Mouse (Mus musculus) stomach, embryonic 15.5 days (tissue): Measurements from ENCODE around the gene Naglu. TPM values are rescaled to one million over a fixed set of nuclear protein-coding genes. Genes with fewer than 3 reads are reported as not detected.
"Not testable (repeated sequence)": the region's sequence is repeated elsewhere in the genome, so short reads cannot be mapped to it uniquely, and the experiment has no call there.

Experiments used
- ATAC-seq: fragments of 200-750 bp; cut with Nextera tagmentation; 2 replicates; pipeline ENCODE4 v1.8.0; 2017; ENCODE audit warnings: low read depth, moderate number of reproducible peaks, moderate TSS enrichment; ENCODE audit not compliant: insufficient read depth, low FRiP score
- H3K27ac ChIP-seq: fragments of 300-500 bp; sonication (generic); 2 replicates; pipeline ENCODE4 v1.5.1; 2015; ENCODE audit warnings: mild to moderate bottlenecking, inconsistent platforms
- H3K27me3 ChIP-seq: fragments of 300-500 bp; sonication (generic); replicated peaks from 2 replicates; pipeline ENCODE4 v1.6.1; 2015; ENCODE audit warnings: inconsistent platforms
- H3K36me3 ChIP-seq: fragments of 300-500 bp; sonication (generic); 2 replicates; pipeline ENCODE4 v1.6.1; 2015; ENCODE audit warnings: inconsistent platforms
- H3K4me1 ChIP-seq: fragments of 300-500 bp; sonication (generic); 2 replicates; pipeline ENCODE4 v1.6.1; 2015; ENCODE audit warnings: inconsistent platforms
- H3K4me2 ChIP-seq: fragments of 300-500 bp; sonication (generic); 2 replicates; pipeline ENCODE4 v1.6.1; 2015; ENCODE audit warnings: mild to moderate bottlenecking, inconsistent platforms
- H3K4me3 ChIP-seq: fragments of 300-500 bp; sonication (generic); replicated peaks from 2 replicates; pipeline ENCODE4 v1.5.1; 2015; ENCODE audit warnings: inconsistent platforms
- H3K9ac ChIP-seq: fragments of 300-500 bp; sonication (generic); 2 replicates; pipeline ENCODE4 v1.6.1; 2015; ENCODE audit warnings: inconsistent platforms
- H3K9me3 ChIP-seq: fragments of 300-500 bp; sonication (generic); 2 replicates; pipeline ENCODE4 v1.6.1; 2016; ENCODE audit warnings: inconsistent platforms
- WGBS: fragments of 180-500 bp; shearing (Covaris S2); methylation state at CpG from one replicate; pipeline ENCODE4 v1.1.7; 2015; 5-methylcytosine and 5-hydroxymethylcytosine counted together
- microRNA-seq: library from miRNA; unstranded; fragments of <30 nt; microRNA quantifications from one replicate; pipeline ENCODE4, GENCODE M21; 2016
- polyA plus RNA-seq: library from polyadenylated mRNA; unstranded; fragments of >200 nt; fragmentation: Nextera tagmentation; extraction: Ambion mirVana; gene quantifications from 2 replicates; pipeline ENCODE4 v1.2.1, GENCODE M21; 2015

The Naglu gene
- polyA plus RNA-seq, 1 experiment from 2014 or later = 17.0 TPM

DNA sequence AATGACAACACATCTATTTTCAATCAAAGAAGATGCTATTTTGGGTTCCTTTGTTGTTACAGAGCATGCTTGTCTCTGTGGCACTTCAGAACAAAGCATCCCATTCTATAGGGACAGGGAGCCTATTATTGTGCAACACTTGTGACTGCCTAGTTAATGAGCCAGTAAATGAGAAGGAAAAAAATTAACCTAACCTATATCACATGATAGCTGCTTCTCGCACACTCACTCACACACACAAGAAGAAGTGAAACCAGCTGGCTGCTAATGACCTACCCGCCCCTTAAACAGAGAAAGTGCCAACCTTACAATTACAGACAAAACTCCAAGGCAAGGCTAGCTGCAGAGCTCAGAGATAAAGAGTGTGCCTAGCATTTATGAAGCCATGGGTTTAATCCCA, 45.8 kb downstream of the Naglu start:
- H3K9ac ChIP-seq = no peak overlapping the region
- H3K9me3 ChIP-seq = no peaks in the 10 kb centered on the region
- peak overlapping the region; percentile 45; the same call in 1 of the 2 replicates for H3K27ac ChIP-seq
- H3K4me3 ChIP-seq = no peak overlapping the region
- H3K4me2 ChIP-seq = no peak overlapping the region
- ATAC-seq = no peak
- 67% methylated on average over 2 of the region's 2 CpGs for WGBS
- H3K36me3 ChIP-seq = 0 out of 2 replicates have a peak, but pooled peaks cover 3% of the 10 kb centered on the region
- H3K27me3 ChIP-seq = no peaks in the 10 kb centered on the region
- peaks cover 11% of the 10 kb centered on the region for H3K4me1 ChIP-seq

DNA sequence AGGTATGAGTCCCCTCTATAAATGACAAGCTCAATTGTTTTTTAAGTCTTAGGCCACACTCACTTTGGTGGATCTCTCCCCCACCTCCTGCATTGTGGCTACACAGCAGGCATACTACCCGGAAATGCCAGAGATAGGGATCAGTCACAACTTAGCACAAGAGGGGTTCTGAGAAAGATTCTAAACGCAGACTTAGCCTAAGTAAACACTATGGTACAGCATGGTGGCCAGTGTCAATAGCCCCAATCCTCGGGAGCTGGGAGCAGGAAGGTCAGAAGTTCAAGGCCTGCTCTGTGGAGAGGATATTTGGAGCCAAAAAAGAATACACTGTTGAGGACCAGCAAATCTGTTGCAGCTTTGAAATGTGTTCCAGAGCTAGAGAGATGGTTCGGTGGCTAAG, 48.3 kb downstream of the Naglu start:
- H3K27me3 ChIP-seq = no peaks in the 10 kb centered on the region
- H3K9me3 ChIP-seq = no peaks in the 10 kb centered on the region
- ATAC-seq = no peak
- 0 out of 2 replicates have a peak overlapping the region, but pooled peaks have one; percentile 96 for H3K9ac ChIP-seq
- peak overlapping the region; percentile 99 for H3K4me3 ChIP-seq
- WGBS = 21% methylated on average over 4 of the region's 4 CpGs
- peaks cover under 1% of the 10 kb centered on the region; the same call in 1 of the 2 replicates for H3K36me3 ChIP-seq
- H3K4me1 ChIP-seq = peaks cover 16% of the 10 kb centered on the region
- H3K27ac ChIP-seq = no peak overlapping the region
- H3K4me2 ChIP-seq = peak overlapping the region; percentile 93

DNA sequence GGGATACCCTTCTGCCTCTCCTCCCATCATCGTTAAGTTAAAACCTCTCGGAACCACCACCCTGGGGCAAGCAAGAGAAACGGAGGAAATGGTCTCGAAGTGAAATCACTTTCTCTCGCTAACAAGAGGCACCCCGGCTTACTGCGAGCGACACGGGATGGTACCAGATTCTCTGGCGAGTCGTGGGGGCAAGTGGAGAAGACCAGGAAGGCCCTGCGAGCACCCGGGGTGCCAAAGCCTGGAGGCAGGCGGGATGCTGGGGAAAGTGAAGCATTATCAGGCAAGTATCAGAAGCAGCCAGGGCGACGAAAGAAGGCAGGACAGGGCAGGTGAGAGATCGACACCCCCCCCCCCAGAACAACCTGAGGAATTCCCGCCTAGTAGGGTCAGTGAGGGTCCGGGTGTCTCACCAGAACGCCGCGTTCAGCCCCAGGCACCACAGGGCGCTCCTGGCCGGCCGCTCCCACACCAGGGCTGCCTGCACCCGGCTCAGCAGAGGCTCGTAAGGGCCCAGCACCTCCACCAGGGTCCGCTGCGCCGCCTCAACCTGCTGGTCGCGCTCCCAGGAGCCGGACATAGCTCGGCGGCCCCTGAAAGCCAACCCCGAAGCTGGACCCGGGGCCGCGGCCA, 49.4 kb downstream of the Naglu start:
- Histone ChIP-seq H3K4me3 (peak overlapping the region; percentile 99), H3K27ac (peak overlapping the region; percentile 90), H3K27me3 (no peaks in the 10 kb centered on the region), H3K36me3 (peaks cover 9% of the 10 kb centered on the region; the same call in 1 of the 2 replicates), H3K4me1 (peaks cover 16% of the 10 kb centered on the region), H3K9ac (peak overlapping the region; percentile 96), H3K4me2 (peak overlapping the region; percentile 93), H3K9me3 (no peaks in the 10 kb centered on the region)
- WGBS = under 1% methylated on average over 35 of the region's 39 CpGs
- peak; percentile 73 for ATAC-seq

DNA sequence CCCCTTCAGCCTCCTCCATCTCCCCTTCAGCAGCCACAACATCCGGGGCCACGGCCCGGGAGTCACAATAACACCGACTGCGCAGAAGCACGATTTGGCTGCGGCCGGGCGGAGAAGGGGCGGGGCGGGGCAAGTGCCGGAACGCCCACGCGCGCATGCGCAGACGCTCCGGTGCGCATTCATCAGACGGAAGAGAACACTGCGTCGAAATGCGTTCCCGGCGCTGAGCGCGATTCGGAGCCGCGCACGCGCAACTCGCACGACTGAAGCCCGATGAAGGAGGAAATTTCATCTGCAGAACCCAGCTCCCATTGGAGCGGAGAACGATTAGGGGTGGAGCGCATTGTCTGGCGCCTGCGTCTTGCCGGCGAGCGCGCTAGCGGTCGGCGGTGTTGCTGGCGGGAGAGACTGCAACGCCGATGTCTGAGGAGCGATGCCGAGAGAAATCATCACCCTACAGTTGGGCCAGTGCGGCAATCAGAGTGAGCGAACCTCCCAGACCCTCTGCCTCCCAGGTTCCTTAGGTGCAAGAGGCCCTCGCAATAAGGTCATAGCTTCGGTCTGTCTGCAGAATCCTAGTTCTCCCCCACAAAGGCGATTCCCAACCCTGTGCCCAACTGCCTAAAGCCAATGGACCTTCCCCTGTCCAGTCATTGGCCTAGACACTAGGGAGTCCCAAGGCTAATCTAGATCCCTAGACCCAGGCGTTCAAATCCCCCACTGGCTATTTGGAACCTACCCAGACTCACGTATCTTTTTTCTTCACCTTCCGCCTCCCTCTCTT, 50.1 kb downstream of the Naglu start, which contains the start of the genes Retreg3 and Tubg1:
Retreg3 (minus strand) TSS at position 133 of the 784 bp plus-strand sequence.
Tubg1 (plus strand) TSS at position 178 of the 784 bp plus-strand sequence.
- H3K4me1 ChIP-seq = peaks cover 16% of the 10 kb centered on the region
- peak; percentile 94 for ATAC-seq
- H3K4me3 ChIP-seq = peak within 1 kb of the TSS; percentile 99
- WGBS = under 1% methylated on average over 61 of the region's 61 CpGs
- H3K9ac ChIP-seq = peak within 1 kb of the TSS; percentile 96
- H3K27me3 ChIP-seq = no peaks in the 10 kb centered on the region
- peak within 1 kb of the TSS; percentile 93 for H3K4me2 ChIP-seq
- H3K36me3 ChIP-seq = peaks cover 11% of the 10 kb centered on the region; the same call in 1 of the 2 replicates
- H3K9me3 ChIP-seq = no peaks in the 10 kb centered on the region
- peak within 1 kb of the TSS; percentile 91 for H3K27ac ChIP-seq

DNA sequence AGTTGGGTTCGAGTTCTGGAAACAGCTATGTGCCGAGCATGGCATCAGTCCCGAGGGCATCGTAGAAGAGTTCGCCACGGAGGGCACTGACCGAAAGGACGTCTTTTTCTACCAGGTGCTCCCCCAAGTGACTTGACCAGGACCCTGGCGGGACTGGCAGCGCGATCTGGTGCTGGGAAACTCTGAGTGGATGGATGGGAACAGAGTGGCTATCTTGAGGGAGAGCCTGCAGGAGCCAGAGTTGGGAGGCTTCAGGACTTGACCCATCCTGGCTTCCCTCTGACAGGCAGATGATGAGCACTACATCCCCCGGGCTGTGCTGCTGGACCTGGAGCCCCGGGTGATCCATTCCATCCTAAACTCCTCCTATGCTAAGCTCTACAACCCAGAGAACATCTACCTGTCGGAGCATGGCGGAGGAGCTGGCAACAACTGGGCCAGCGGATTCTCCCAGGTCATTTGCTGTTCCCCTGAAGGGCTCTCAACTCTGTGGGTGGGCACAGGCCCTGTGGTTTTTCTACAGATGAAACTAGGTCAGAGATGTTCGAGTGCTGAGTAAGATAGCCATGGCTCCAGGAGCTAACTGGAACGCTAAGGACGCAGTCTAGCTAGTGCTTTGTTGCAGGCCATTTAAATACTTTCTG, 50.9 kb downstream of the Naglu start:
- Histone ChIP-seq H3K27ac (peak overlapping the region; percentile 91), H3K27me3 (no peaks in the 10 kb centered on the region), H3K9me3 (no peaks in the 10 kb centered on the region), H3K9ac (peak overlapping the region; percentile 66), H3K4me2 (peak overlapping the region; percentile 93), H3K4me3 (peak overlapping the region; percentile 99), H3K4me1 (peaks cover 16% of the 10 kb centered on the region), H3K36me3 (peaks cover 12% of the 10 kb centered on the region)
- 21% methylated on average over 19 of the region's 19 CpGs for WGBS
- no peak for ATAC-seq

DNA sequence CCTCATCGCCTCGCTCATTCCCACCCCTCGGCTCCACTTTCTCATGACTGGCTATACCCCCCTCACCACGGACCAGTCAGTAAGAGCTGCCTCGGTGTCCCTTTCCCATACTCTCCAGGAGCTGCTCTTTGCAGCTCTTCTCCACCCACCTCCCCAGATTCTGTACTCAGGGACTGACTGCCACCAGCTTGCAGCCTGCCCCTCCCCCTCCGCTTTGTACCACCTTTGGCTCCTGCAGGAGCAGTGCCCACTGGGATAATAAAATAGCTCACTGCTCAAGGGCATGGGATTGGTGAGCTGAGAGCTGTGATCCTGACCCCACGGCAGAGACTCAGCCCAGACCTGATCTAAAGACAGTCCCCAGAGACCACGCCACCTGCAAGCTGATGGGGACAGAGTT, 54.7 kb downstream of the Naglu start:
- not testable (repeated sequence) for H3K27ac ChIP-seq, H3K27me3 ChIP-seq, H3K9me3 ChIP-seq, ATAC-seq, H3K4me2 ChIP-seq, H3K9ac ChIP-seq, H3K4me1 ChIP-seq, H3K4me3 ChIP-seq
- over 99% methylated on average over 8 of the region's 8 CpGs for WGBS
- H3K36me3 ChIP-seq = peaks cover 27% of the 10 kb centered on the region

DNA sequence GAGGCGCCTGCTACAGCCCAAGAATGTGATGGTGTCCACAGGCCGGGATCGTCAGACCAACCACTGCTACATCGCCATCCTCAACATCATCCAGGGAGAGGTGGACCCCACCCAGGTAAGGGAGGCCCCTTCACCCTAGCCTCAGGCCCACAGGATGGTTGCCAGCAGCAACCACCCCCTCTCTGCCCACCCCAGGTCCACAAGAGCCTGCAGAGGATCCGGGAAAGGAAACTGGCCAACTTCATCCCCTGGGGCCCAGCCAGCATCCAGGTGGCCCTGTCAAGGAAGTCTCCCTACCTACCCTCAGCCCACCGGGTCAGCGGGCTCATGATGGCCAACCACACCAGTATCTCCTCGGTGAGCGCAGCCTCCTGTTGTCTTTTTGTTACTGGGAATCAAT, 55.2 kb downstream of the Naglu start:
- not testable (repeated sequence) for H3K9me3 ChIP-seq, H3K27ac ChIP-seq, H3K4me1 ChIP-seq, H3K4me3 ChIP-seq, H3K27me3 ChIP-seq, ATAC-seq, H3K9ac ChIP-seq, H3K4me2 ChIP-seq
- H3K36me3 ChIP-seq = peaks cover 27% of the 10 kb centered on the region
- WGBS = 97% methylated on average over 9 of the region's 9 CpGs

DNA sequence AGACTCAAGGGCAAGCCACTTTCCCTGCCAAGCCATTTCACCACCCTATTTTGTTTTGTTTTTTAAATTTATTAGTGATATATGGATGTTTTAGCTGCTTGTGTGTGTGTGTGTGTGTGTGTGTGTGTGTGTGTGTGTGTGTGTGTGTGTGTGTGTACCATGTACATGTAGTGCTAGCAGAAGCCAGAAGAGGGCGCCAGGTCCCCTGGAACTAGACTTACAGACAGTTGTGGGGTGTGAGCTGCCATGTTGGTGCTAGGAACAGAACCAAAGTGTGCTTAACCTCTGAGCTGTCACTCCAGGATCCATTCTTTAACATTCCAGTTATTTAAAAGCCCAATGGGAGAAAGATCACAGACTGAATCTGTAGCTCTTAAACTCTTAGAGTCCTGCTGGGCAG, 57.3 kb downstream of the Naglu start:
- Histone ChIP-seq H3K27ac (no peak overlapping the region), H3K4me3 (no peak overlapping the region), H3K36me3 (peaks cover 27% of the 10 kb centered on the region), H3K27me3 (no peaks in the 10 kb centered on the region), H3K4me1 (peaks cover 8% of the 10 kb centered on the region), H3K9ac (no peak overlapping the region), H3K4me2 (no peak overlapping the region), H3K9me3 (no peaks in the 10 kb centered on the region)
- ATAC-seq = no peak
- WGBS = 100% methylated on average over 1 of the region's 1 CpGs

Small RNAs within 50 kb of the gene (microRNA-seq; reads per million reads assigned to microRNA genes)
- 1.2 reads per million for gene Mir6928

Other genes with a start within 250 kb of the Naglu start
- gene Stat5b, start 219.3 kb upstream of the Naglu start, polyA plus RNA-seq = 26.6 and 27.5 TPM in 2 replicates
- 8.5 and 9.5 TPM in 2 replicates for gene Stat5a, start 210.7 kb upstream of the Naglu start, polyA plus RNA-seq
- gene Stat3, start 130.5 kb upstream of the Naglu start, polyA plus RNA-seq = 44.5 and 46.5 TPM in 2 replicates
- gene Cavin1, start 99.1 kb upstream of the Naglu start, polyA plus RNA-seq = 306 and 329 TPM in 2 replicates
- gene Atp6v0a1, start 60.6 kb upstream of the Naglu start, polyA plus RNA-seq = 36.6 and 39.7 TPM in 2 replicates
- 0.13 and 0.26 TPM in 2 replicates for gene Hsd17b1, start 8.4 kb downstream of the Naglu start, polyA plus RNA-seq
- 38.5 and 41.5 TPM in 2 replicates for gene Coasy, start 12.6 kb downstream of the Naglu start, polyA plus RNA-seq
- gene Mlx, start 17.3 kb downstream of the Naglu start, polyA plus RNA-seq = 50.7 and 54.5 TPM in 2 replicates
- gene Psmc3ip, start 25.4 kb downstream of the Naglu start, polyA plus RNA-seq = 26.9 and 27.6 TPM in 2 replicates
- gene Retreg3, start 49.9 kb downstream of the Naglu start, polyA plus RNA-seq = 21.0 and 21.3 TPM in 2 replicates
- 58.5 and 64.0 TPM in 2 replicates for gene Tubg1, start 49.9 kb downstream of the Naglu start, polyA plus RNA-seq
- gene Tubg2, start 85.9 kb downstream of the Naglu start, polyA plus RNA-seq = 3.4 and 3.8 TPM in 2 replicates
- 2.0 and 2.6 TPM in 2 replicates for gene Cntnap1, start 100.5 kb downstream of the Naglu start, polyA plus RNA-seq
- 19.7 and 23.5 TPM in 2 replicates for gene Plekhh3, start 101.3 kb downstream of the Naglu start, polyA plus RNA-seq
- 0.19 and 0.34 TPM in 2 replicates for gene Ccr10, start 105.4 kb downstream of the Naglu start, polyA plus RNA-seq
- 14.9 and 16.7 TPM in 2 replicates for gene Ezh1, start 156.5 kb downstream of the Naglu start, polyA plus RNA-seq
- gene Ramp2, start 176.0 kb downstream of the Naglu start, polyA plus RNA-seq = 111 TPM in 2 replicates
- 131 and 138 TPM in 2 replicates for gene Vps25, start 183.7 kb downstream of the Naglu start, polyA plus RNA-seq
- 17.9 and 19.8 TPM in 2 replicates for gene Wnk4, start 190.6 kb downstream of the Naglu start, polyA plus RNA-seq
- gene Cntd1, start 209.0 kb downstream of the Naglu start, polyA plus RNA-seq = 0.85 and 1.1 TPM in 2 replicates
- 202 and 221 TPM in 2 replicates for gene Coa3, start 209.1 kb downstream of the Naglu start, polyA plus RNA-seq
- 135 and 142 TPM in 2 replicates for gene Becn1, start 232.3 kb downstream of the Naglu start, polyA plus RNA-seq
- gene Psme3, start 246.2 kb downstream of the Naglu start, polyA plus RNA-seq = 125 and 136 TPM in 2 replicates